Mouse (Mus musculus) stomach, embryonic 14.5 days (tissue): Measurements from ENCODE around the gene Sec1. TPM values are rescaled to one million over a fixed set of nuclear protein-coding genes. Genes with fewer than 3 reads are reported as not detected.

Experiments
- ATAC-seq: fragments of 200-750 bp; cut with Nextera tagmentation; 2 replicates; pipeline ENCODE4 v1.8.0; 2017; ENCODE audit warnings: low read depth, moderate TSS enrichment; ENCODE audit not compliant: insufficient number of reproducible peaks, insufficient read depth, low FRiP score
- H3K27ac ChIP-seq: fragments of 300-500 bp; sonication (generic); 2 replicates; pipeline ENCODE4 v1.5.1; 2014; ENCODE audit warnings: mild to moderate bottlenecking, low read length, moderate library complexity, mixed read lengths
- H3K27me3 ChIP-seq: fragments of 300-500 bp; sonication (generic); 2 replicates; pipeline ENCODE4 v1.6.1; 2014; ENCODE audit warnings: low read length, control low read depth, mixed read lengths; ENCODE audit not compliant: control insufficient read depth, insufficient read depth
- H3K36me3 ChIP-seq: fragments of 300-500 bp; sonication (generic); 2 replicates; pipeline ENCODE4 v1.6.1; 2014; ENCODE audit warnings: mild to moderate bottlenecking, control low read depth, low read length, moderate library complexity, mixed read lengths; ENCODE audit not compliant: control insufficient read depth, insufficient read depth
- H3K4me1 ChIP-seq: fragments of 300-500 bp; sonication (generic); 2 replicates; pipeline ENCODE4 v1.6.1; 2014; ENCODE audit warnings: low read length, control low read depth, mixed read lengths; ENCODE audit not compliant: control insufficient read depth, insufficient read depth
- H3K4me2 ChIP-seq: fragments of 300-500 bp; sonication (generic); replicated peaks from 2 replicates; pipeline ENCODE4 v1.6.1; 2014; ENCODE audit warnings: low read depth, low read length, control low read depth
- H3K4me3 ChIP-seq: fragments of 300-500 bp; sonication (generic); 2 replicates; pipeline ENCODE4 v1.5.1; 2014; ENCODE audit warnings: low read depth, low read length, control low read depth
- H3K9ac ChIP-seq: fragments of 300-500 bp; sonication (generic); replicated peaks from 2 replicates; pipeline ENCODE4 v1.6.1; 2014; ENCODE audit warnings: low read depth, mild to moderate bottlenecking, control low read depth, low read length, moderate library complexity, mixed read lengths
- H3K9me3 ChIP-seq: fragments of 300-500 bp; sonication (generic); 2 replicates; pipeline ENCODE4 v1.6.1; 2016; ENCODE audit warnings: low read depth, low read length, control low read depth; ENCODE audit not compliant: control insufficient read depth
- WGBS: fragments of 180-500 bp; shearing (Covaris S2); extraction: QIAGEN DNeasy Blood & Tissue Kit; methylation state at CpG from one replicate; pipeline ENCODE4 v1.1.7; 2014; 5-methylcytosine and 5-hydroxymethylcytosine counted together
- polyA plus RNA-seq: library from polyadenylated mRNA; unstranded; fragments of >200 nt; fragmentation: Nextera tagmentation; extraction: Ambion mirVana; gene quantifications from 2 replicates; pipeline ENCODE4 v1.2.1, GENCODE M21; 2014

The Sec1 gene
- polyA plus RNA-seq, 1 experiment from 2014 or later, result 5.7 TPM

DNA sequence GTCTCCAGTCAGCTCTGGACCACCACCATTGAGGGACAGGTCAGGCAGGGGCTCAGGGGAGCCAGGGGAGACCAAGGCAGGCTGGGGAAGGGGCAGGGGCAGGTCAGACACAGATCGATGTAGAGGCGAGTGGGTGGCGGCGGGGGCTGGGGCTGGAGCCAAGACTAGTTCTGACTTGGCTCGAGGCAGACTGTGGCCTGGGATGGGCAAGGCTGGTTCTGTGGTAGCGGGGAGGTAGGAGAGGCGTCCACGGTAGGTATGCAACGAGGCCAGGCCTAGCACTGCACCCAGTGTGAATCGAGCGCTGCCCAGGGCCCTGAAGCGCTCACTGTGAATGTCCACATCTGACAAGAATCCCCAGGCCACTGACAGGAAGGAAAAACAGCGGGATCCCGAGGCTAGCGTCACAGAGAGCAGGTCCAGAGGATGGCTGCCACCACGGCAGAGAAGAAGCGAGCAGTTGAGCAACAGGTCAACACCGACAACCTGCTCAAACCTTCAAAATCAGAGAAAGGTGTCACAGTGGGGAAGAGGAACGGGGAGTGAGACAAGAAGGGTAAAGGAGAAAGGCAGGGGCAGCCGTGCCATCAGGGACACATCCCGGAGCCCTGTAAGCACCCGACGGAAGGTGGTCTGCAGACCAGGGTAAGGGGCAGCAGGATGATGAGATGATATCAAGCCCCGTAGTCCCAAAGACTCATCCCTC, 17.3 kb upstream of the Sec1 start:
- WGBS, result 90% methylated on average over 24 of the region's 24 CpGs
- peaks cover 40% of the 10 kb centered on the region for H3K4me1 ChIP-seq

DNA sequence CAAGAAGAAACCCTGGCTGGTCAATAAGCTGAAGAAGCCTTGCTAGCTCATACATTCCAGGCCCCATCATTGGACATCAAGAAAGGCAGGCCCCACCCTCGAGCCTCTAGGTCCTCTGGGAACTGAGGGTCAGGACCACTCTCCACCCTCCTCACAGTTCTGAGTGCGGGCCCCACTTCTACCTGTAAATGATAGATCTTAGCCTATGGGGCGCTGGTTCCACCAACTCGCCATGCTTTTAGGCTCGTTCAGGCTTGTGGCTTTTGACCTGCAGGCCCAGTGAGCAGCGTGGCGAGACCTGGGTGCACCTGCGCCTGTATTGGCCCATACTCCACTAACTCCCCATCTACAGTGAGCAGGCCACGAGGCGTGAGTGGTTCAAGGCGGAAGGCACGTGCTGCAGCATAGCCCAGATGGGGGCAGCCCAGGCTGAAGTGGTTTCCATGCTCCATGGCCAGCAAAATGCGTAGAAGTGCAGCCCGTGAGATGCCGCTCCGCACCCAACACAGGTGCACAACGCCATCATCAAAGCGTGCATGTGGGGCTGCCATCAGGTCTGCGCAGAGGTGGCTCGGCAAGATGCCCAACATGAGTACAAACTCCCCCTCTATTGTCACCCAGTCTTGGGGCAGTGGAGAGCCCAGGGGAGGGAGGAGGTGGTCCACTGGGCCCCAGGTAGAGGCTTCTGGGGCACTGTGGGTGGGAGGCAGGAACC, 16.4 kb upstream of the Sec1 start:
- Histone ChIP-seq H3K9me3 (no peaks in the 10 kb centered on the region), H3K9ac (no peak overlapping the region), H3K4me2 (no peak overlapping the region), H3K27me3 (no peaks in the 10 kb centered on the region), H3K4me1 (peaks cover 32% of the 10 kb centered on the region), H3K4me3 (no peak overlapping the region), H3K27ac (no peak overlapping the region), H3K36me3 (peaks cover 41% of the 10 kb centered on the region)
- ATAC-seq, result no peak
- 88% methylated on average over 20 of the region's 20 CpGs for WGBS

More for the DNA sequence above, 17.3 kb upstream of the Sec1 start:
- Histone ChIP-seq H3K27me3 (no peaks in the 10 kb centered on the region), H3K4me2 (no peak overlapping the region), H3K9ac (no peak overlapping the region), H3K36me3 (peaks cover 41% of the 10 kb centered on the region), H3K4me3 (no peak overlapping the region), H3K9me3 (no peaks in the 10 kb centered on the region), H3K27ac (no peak overlapping the region)
- no peak for ATAC-seq

DNA sequence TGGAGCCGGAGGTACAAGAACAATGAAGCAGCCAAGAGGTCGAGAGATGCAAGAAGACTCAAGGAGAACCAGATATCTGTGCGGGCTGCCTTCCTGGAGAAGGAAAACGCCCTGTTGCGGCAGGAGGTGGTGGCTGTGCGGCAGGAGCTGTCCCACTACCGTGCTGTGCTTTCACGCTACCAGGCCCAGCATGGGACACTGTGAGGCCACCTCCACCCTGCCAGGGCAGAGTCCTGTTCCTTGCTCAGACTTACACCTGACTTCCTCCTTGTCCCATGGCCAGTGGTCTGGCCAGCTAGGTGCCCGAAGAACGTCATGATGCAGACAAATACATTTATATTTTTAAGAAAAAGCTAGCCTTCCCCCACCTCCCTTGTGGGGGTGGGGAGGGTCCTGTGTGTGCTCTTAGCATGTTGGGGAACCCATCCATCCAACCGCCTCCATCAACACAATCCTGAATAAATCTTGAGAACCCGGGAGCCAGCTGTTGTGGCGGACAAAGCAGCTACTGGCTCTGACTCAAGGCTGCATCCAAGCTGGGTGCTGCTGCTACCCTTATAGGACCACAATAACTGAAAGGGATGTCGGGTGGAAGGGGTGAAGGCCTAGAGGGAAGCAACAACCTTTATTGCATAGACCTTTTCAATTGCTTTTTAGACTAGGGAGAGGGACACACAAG, 15.6 kb upstream of the Sec1 start:
- no peak for ATAC-seq
- Histone ChIP-seq H3K4me3 (no peak overlapping the region), H3K36me3 (peaks cover 41% of the 10 kb centered on the region), H3K4me2 (no peak overlapping the region), H3K27ac (no peak overlapping the region), H3K27me3 (no peaks in the 10 kb centered on the region), H3K4me1 (peaks cover 29% of the 10 kb centered on the region), H3K9ac (no peak overlapping the region), H3K9me3 (no peaks in the 10 kb centered on the region)
- 74% methylated on average over 14 of the region's 14 CpGs for WGBS

DNA sequence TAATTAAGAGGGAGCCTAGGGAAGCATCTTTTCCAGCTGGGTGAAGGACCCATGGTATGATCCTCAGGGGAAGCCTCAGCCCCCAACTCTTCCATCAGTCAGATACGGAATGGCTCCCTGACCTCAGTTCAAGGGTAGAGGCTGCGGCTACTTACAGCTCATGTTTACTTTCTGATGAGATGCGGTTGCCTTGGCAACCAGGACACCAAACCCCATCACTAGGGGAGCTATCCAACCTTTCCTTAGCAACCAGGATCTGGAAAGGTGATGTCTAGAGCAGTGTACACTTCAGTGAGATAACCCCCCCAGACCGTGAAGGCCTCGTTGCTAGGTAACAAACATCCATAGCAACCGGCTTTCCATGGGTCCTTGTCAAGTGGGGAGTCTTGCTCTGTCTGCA, 14.8 kb upstream of the Sec1 start:
- Histone ChIP-seq H3K9ac (no peak overlapping the region), H3K9me3 (no peaks in the 10 kb centered on the region), H3K27ac (no peak overlapping the region), H3K36me3 (peaks cover 41% of the 10 kb centered on the region), H3K4me2 (no peak overlapping the region; the same call in 1 of the 2 replicates), H3K4me1 (peaks cover 24% of the 10 kb centered on the region), H3K27me3 (no peaks in the 10 kb centered on the region), H3K4me3 (no peak overlapping the region)
- ATAC-seq, result no peak
- 34% methylated on average over 6 of the region's 6 CpGs for WGBS

DNA sequence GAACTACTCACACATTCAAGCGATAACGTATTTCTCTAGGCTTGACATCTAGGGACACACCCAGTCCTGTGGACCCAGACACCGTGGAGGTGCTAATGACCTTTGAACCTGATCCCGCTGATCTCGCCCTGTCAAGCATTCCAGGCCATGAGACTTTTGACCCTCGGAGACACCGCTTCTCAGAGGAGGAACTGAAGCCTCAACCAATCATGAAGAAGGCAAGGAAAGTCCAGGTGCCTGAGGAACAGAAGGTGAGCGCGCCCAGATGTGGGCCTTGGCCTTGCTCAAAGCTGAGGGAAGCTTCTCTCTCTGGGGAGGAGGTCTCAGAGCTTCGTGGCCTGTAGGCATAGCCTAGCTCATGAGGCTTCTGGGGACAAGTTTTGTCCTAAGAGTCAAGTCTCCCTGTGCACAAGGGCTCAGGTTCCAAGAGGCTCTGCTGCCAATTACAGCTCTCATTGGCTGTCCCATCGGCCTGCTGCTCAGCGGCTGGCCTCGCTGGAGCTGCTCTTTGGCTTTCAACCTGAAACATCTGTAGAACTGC, 14.1 kb upstream of the Sec1 start:
- H3K27me3 ChIP-seq, result no peaks in the 10 kb centered on the region
- 0 out of 2 replicates have a peak overlapping the region, but pooled peaks have one; percentile 74 for H3K4me3 ChIP-seq
- ATAC-seq, result no peak
- peak overlapping the region; percentile 74; the same call in 1 of the 2 replicates for H3K27ac ChIP-seq
- H3K9ac ChIP-seq, result 0 out of 2 replicates have a peak overlapping the region, but pooled peaks have one; percentile 6
- peaks cover 24% of the 10 kb centered on the region for H3K4me1 ChIP-seq
- peak overlapping the region; percentile 96 for H3K4me2 ChIP-seq
- WGBS, result 35% methylated on average over 13 of the region's 13 CpGs
- H3K9me3 ChIP-seq, result no peaks in the 10 kb centered on the region
- H3K36me3 ChIP-seq, result peaks cover 36% of the 10 kb centered on the region

DNA sequence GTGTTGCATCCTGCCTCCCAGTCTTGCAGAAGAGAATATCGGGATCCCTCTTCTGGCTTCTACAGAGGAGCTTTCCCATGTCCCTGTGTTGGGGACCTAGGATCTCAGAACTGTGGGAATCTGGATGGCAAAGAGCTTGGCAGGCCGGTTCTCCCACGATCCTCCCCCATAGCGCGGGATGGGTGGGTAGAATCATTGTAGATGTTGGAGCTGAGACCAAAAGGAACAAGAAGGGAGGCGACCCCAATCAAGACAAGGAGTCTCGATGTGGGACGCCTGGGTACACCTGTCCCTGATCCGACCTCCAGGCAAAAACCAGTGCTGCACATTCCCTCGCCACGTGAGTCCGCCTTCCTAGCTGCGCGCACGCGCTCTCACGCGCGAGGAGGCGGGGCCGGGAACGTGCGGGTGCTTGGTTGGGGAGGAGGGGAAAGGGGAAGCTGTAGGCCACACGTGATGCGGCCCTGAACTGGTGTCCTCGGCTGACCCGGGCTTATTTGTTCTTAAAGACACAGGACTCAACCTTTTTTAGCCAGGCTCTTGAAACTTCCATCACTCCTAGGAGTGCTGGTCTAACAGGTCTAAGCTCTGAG, 13.3 kb upstream of the Sec1 start:
- H3K4me3 ChIP-seq, result peak overlapping the region; percentile 74
- peak overlapping the region; percentile 73; the same call in 1 of the 2 replicates for H3K9ac ChIP-seq
- peak; percentile 8; the same call in 1 of the 2 replicates for ATAC-seq
- no peaks in the 10 kb centered on the region for H3K9me3 ChIP-seq
- H3K4me1 ChIP-seq, result peaks cover 22% of the 10 kb centered on the region
- no peaks in the 10 kb centered on the region for H3K27me3 ChIP-seq
- H3K36me3 ChIP-seq, result peaks cover 28% of the 10 kb centered on the region
- WGBS, result 1% methylated on average over 27 of the region's 27 CpGs
- H3K4me2 ChIP-seq, result peak overlapping the region; percentile 96
- peak overlapping the region; percentile 74 for H3K27ac ChIP-seq

DNA sequence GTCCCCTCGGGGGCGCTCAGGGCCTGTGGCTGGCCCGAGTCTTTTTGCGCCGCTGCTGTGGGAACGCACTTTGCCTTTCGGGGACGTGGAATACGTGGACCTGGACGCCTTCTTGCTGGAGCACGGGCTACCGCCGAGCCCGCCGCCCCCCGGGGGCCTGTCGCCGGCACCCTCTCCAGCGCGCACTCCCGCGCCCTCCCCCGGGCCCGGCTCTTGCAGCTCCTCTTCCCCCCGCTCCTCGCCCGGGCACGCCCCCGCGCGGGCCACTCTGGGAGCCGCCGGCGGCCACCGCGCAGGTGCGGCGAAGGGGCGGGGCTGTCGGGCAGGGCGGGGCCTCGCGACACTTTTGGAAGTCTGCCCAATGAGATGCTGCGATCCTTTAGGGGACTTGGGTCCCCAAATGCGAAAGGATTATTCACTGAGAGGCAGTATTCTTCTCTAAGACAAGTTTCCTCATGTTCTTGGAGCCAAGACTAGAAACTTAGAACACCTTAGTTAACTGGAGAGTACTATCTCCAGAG, 12.6 kb upstream of the Sec1 start:
- no peaks in the 10 kb centered on the region for H3K27me3 ChIP-seq
- H3K4me2 ChIP-seq, result peak overlapping the region; percentile 96
- ATAC-seq, result 0 out of 2 replicates have a peak, but pooled peaks have one; percentile 4
- 1% methylated on average over 45 of the region's 45 CpGs for WGBS
- H3K9me3 ChIP-seq, result no peaks in the 10 kb centered on the region
- H3K36me3 ChIP-seq, result peaks cover 22% of the 10 kb centered on the region
- peak overlapping the region; percentile 74 for H3K4me3 ChIP-seq
- H3K27ac ChIP-seq, result peak overlapping the region; percentile 74
- H3K4me1 ChIP-seq, result peaks cover 22% of the 10 kb centered on the region
- H3K9ac ChIP-seq, result peak overlapping the region; percentile 73
